Mouse (Mus musculus) thymus, postnatal 10 days (tissue): ENCODE results near the gene Mmachc.
"Not testable (repeated sequence)": the region's sequence is repeated elsewhere in the genome, so short reads cannot be mapped to it uniquely, and the experiment has no call there.

Source experiments
- DNase-seq, 2 experiments: peaks; one replicate each; pipeline ENCODE4 v3.0.0; 2021; ENCODE audit warnings: low spot score in 2 of 2

Mmachc gene

DNA sequence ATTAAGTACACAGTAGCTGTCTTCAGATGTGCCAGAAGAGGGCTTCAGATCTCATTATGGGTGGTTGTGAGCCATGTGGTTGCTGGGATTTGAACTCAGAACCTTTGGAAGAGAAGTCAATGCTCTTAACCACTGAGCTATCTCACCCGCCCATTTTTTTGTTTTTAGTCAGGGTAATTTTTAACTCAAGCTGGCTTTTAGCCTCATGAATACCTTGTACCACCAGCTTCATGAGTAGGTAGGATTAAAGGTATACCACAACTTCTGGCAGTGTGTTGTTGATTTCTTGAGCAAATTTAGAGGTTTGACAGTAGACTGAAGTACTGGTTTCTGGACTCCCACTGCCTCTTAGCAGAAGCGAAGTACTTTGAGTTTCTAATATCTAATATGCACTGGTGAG is 16.1 kb downstream of the Mmachc start:
- no peak for DNase-seq

DNA sequence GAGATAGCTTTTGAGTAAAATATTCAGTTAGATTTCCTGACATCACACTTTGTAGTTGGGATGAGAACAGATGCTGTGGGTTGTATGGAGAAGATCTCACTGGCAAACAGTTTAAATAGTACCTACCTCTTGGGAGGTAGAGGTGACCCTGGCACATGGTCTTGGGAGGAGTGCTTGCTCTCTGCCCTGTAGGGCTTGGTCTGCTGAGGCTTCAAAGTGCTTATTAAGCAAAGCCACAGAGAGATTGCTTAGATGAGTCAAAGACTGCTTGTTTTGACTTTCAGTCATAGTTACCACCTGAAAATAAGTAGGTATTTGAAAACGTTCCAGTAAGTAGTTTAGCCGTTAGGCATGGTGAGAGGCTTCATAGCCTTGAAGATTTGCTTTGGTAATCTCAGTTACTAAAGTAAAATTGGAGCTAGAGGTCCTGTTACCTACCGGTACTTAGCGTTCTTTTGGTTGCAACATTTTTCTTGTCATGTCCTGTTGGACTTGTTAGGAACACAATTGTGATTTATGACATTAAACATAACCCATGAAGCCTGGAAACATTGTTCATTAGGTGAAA is 18.8 kb downstream of the Mmachc start:
- no peak for DNase-seq

DNA sequence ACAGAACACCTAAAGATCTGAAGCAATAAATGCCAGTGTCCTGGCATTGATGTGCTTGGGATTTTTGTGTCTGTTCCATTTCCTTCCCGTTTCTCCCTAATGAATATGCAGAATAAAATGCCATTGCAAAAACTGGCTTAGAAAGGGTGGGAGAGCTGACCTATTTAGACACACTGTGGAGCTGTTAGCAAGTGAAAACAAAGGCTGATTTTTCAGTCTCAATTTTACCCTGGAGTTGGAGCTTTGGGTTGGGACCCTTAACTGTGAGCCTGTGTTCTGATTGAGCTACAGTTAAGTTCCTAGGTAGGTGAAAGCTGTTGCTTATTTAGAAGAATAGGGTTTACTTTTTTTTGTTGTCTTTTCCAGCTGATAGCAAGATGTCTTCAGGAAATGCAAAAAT is 21.2 kb downstream of the Mmachc start:
- DNase-seq: no peak

DNA sequence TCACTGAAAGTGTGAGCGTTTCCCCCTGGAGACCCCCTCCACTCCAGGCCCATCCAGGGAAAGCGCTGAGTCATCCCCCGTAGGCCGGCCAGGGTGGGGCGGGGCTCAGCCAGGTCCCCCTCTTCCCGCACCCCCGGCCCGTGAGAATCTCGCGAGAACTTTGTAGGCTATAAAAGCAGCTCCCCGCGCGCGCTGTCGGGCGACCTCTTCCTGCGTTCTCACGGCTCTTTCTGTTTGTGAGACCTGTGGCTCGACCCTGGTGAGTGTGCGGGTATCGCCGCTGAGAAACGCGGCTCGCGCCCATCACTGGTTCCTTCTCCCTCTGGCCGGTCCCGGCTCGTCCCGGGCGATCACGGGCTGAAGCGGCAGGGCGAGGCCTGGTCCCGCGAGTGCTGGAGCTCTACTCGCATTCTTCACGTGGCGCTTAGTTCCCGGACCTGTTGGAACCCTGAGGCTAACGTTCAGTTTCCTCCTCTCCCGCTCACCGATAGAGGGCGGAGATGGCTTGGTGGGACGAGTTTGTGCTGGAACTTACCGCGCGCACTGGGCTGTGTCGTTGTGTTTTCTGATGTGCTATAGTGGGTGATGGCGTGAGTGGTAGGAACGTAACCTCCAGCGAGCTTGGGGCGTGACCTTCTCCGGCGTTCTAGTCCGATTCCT is 22.7 kb downstream of the Mmachc start, which contains the start of gene Prdx1:
TSS of gene Prdx1 (plus strand) at position 143 of the 660 bp plus-strand sequence.
- peak; percentile 96 to 98 for DNase-seq

DNA sequence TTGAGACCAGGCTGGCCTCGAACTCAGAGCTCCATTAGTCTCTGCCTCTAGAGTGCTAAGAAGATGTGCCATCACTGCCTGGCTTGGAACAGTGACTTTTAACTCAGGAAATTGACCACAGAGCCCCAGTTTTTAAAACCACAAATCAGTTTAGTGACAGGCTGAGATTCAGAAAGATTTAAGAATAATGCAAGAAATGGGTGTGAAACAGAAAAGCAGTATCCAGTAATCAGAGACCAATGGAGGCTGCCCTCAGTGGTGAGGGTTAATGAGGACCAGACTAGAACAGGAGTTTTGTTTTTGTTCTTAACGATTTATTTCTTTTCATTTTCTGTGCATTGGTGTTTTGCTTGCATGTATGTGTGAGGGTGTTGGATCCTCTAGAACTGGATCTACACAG is 23.5 kb downstream of the Mmachc start:
- no peak for DNase-seq

DNA sequence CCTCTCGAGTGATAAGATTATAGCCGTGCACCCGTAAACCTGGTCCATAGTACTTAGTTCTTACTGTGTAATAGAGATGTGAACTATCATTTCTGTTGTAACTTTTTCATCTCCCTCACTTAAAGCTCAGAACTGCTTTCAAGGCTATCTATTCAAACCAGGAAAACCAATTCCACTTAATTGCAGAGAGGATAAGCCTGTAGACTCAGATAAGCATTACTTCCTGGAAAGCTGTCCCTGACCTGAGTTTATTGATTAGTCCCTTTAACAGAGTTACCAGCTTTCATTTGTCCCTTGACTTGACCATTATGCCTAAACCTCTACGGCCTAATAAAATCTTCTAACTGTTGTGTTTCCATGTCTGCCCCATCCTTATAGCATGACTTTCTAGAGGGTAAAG is 24.2 kb downstream of the Mmachc start:
- no peak for DNase-seq

DNA sequence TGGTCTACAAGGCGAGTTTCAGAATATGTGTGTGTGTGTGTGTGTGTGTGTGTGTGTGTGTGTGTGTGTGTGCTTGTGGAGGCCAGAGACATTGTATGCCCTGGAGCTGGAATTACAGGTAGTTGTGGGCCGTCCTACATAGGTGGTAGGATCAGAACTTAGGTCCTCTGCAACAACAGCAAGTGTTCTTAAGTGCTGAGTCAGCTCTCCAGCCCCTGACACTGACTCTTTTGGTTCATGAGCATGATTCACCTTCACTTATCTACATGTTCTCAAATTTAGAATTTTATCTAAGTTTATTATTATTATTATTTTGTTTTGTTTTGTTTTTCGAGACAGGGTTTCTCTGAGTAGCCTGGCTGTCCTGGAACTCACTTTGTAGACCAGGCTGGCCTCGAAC is 27.7 kb downstream of the Mmachc start:
- not testable (repeated sequence) for DNase-seq

DNA sequence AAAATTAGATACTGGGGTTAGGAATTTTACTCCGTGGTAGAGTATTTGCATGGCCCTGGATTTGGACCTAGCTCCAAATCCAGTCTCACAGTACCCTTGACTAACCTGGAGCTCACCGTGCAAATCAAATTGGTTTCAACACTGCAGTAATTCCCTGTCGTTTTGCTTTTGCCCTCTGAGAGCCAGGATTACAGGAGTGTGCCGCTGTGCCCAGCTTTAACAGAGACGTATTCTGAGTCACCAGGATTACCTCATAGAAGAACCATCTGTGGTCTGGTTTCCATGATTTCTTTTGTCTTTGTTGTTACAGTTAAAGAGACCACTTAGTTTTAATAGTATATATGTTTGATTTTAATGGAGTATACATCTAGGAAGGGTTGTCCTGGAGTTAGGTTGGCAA is 29.1 kb downstream of the Mmachc start:
- DNase-seq: no peak

DNA sequence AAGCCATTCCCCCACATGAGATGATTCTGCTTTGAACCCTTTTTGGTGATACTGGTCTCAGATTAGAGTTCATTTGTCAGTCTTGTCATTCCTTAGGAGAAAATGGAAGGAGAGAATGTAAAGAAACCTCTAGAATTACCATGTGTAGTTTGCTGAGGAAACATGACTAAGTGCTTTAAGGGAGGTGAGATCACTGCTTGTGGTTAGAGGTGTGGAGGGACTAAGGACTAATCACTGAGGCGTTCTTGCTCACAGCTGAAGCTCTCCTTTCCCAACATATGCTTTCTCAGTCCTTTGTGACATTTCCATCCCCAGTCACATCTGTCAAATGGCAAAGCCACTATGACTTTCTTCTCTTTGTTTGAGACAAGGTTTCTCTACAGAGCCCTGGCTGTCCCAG is 30.4 kb downstream of the Mmachc start:
- no peak for DNase-seq

DNA sequence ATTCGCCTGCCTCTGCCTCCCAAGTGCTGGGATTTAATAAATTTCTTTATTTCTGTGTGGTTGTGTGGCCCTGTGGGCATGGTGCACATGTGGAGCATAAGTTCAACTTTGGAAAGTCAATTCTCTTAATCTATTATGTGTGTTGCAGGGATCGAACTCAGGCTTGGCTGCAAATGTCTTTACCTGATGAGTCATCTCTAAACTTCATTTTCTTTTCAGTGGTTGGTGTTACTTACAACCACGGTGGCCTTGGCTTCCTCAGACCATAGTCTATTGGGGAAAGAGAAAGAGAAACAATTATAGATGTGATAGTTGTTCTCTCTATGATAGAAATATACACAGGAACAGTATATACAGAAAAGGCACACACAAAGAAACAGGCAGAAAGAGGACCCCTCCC is 32.2 kb downstream of the Mmachc start:
- no peak for DNase-seq

DNA sequence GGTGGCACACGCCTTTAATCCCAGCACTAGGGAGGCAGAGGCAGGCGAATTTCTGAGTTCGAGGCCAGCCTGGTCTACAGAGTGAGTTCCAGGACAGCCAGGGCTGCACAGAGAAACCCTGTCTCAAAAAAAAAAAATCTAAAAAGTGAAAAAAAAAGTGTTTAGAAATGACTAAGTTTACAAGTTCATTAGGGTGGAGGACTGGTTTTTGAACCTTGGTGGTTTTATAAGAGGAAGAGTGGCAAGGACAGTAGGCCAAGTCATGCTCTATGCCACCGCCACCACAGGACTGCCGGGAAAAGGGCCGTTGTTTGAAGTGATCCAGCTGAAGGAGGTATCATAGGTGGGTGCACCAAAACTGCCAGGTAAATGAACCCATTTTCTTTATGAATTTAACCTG is 33.4 kb downstream of the Mmachc start:
- DNase-seq: not testable (repeated sequence)

DNA sequence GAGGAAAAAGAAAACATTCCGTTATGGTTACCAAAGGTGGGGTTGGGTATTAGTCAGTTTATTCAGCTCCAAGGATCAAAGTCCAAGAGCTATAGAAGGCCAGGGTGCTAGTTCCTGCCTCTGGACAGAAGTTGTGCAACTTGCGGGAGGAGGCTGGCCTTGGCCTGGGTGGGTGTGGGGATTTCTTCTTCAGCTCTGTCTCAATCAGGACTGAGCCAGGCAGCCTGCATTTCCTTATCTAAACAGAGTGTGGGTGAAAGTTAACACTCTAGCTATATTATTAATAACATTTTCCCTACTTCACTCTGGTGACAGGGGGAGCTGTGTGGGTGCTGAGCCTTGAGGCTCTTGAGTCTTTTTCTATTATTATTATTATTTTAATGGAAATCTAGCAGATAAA is 35.4 kb downstream of the Mmachc start:
- no peak for DNase-seq

DNA sequence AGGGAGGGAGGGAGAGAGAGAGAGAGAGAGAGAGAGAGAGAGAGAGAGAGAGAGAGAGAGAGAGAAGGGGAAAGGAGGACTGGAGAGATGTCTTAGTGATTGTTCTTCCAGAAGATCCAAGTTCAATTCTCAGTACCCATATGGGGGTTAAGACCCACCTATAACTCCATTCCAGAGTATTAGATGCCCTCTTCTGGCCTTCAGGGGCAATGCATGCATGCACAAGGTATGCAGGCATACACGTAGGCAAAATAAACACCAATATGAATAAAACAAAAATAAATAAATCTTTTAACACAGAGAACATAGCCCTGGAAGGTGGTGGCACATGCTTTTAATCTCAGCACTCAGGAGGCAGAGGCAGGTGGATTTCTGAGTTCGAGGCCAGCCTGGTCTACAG is 38.9 kb downstream of the Mmachc start:
- peak in 1 of 2 experiments; percentile 23 for DNase-seq

DNA sequence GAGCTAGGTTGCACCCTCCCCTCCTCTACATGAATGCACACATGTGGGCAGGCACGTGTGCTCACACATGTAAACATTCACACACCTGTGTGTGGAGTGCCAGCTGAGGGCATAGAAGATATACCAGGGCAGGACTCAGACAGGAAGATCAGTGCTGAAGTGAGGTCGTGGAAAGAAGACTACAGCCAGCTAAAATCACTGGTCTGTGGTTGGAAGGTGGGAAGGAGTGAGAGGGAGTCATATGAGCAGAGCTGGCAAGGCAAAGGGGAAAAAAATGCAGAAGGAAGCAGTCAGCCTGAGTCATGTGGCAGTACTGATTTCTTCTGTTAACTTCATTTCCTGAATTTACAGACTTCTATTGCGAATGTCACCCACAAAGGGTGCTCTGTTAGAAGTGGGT is 40.1 kb downstream of the Mmachc start:
- DNase-seq: no peak

DNA sequence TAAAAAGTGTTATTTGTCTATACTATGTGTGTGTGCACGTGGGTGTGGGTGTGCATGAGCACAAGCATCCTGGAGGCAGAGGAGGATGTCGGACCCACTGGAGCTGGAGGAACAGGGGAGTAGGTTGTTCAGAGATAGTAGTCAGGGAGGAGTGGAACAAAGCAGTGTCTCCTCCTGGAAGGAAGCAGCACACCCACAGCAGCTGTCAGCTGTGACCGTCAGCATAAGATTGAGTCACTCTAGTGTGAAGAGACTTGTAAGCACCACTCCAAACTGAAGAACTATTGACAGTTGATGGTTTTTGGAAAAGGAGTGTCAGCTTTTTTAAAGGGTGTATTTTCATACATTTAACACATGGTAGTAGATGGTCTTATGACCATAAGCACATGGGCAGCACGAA is 41.6 kb downstream of the Mmachc start:
- no peak for DNase-seq

DNA sequence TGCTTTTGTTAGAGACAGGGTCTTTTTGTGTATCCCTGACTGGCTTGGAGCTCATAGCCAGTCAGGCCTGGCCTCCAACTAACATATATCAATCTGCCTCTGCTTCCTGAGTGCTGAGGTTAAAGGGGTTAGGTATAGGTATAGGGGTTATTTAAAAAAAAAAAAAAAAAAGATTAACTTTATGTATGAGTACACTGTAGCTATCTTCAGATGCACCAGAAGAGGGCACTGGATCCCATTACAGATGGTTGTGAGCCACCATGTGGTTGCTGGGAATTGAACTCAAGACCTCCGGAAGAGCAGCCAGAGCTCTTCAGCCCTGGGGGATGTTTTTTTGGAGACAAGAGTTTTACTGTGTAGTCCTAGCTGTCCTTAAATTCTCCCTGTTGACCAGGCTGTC is 46.2 kb downstream of the Mmachc start:
- DNase-seq: no peak

DNA sequence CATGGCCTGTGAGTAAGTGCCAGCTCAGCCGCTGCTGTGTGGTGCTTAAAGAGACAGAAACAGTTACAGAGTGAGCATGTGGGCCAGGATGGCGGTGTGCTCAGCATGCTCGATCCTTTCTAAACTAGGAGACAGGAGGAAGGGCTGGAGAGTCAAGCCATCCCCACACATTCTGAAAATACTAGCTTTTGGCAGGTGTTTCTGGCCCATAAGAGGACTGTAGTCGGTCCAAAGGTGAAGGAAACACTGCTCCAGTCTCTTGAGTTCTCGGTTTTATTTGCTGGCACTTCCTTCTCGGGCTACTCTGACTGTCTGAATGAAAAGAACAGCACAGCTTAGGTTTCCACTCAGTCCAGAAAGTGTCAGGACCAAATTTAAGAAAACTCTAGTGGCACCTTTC is 47.4 kb downstream of the Mmachc start:
- no peak for DNase-seq

DNA sequence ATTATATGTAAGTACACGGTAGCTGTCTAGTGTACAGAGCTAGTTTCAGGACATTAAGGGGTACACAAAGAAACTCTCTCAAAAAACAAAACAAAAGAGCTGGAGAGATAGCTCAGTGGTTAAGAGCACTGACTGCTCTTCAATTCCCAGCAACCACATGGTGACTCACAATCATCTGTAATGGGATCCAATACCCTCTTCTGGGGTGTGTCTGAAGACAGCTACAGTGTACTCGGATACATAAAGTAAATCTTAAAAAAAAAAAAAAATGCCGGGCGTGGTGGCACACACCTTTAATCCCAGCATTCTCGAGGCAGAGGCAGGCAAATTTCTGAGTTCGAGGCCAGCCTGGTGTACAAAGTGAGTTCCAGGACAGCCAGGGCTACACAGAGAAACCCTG is 48.3 kb downstream of the Mmachc start:
- not testable (repeated sequence) for DNase-seq

DNA sequence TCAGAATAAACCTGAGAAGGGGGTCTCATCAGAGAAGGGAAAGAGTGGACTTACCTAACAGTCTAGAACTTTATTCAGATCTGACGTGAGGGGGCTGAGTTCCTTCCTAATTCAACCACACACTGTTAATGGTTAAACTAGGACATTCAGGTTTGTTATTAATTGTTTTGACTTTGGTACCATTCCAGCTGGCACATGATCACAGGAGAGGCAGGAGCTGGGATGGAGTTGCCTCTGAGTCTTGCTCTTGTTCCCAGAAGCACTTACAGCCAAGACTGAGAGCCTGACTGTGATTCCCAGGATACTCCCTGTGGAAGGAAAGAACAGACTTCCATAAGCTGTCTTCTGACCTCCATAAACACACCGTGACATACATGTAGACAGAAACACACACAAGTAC is 48.7 kb downstream of the Mmachc start:
- no peak for DNase-seq

DNA sequence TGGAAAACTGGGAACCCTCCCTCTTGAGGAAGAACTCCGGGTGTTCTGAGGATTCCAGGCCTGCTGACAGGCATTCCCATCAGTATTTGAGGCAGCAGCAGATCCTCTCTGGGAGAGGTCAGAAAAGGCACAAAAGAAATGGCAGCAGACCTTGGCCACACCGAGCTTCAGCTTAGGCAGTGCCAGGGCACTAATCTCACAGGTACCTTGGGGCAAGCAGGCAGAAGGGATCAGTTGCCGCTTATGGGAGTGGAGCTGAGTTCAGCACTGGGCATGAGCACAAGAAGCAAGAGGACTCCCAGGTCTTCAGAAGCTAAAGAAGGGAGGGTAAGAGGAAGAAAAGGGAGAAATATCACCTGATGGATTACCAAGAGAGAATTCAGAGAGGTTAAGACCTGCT is 50.2 kb downstream of the Mmachc start:
- no peak for DNase-seq

DNA sequence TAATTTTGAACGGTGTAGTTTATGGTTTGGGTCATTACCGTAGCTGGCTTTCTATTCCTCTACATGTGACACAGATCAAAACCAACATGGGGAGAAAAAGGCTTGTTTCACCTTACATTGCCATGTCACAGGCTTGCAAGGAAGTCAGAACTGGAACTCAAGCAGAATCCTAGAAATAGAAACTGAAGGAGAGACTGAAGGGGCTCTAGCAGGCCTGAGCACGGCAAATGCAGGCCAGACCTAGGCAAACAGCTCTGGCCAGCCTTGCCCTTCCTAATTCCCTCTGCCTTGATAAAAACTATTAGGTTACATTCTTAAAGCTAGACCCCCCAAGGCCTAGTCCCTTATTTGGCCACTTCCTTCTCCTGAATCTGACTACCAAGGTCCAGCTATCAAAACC is 52.5 kb downstream of the Mmachc start:
- DNase-seq: no peak

DNA sequence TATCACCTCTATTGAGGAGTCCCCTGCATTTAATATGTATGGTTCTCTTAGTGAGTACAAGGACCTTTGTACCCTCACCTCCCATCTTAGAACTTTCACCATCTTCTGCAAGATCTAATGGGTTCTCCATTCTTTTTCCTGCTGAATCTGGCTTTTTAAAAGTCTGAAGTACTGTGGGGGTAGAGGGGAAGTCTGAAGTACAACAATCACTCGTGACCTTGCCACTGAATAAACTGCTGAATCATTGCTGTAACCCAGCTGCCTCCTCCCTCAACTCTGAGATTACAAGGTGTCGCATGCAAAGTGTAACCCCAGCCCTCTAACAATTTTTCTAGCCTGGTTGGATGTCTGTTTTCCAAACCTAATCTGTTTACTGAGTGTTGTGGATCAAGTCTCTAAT is 53.1 kb downstream of the Mmachc start:
- no peak for DNase-seq

DNA sequence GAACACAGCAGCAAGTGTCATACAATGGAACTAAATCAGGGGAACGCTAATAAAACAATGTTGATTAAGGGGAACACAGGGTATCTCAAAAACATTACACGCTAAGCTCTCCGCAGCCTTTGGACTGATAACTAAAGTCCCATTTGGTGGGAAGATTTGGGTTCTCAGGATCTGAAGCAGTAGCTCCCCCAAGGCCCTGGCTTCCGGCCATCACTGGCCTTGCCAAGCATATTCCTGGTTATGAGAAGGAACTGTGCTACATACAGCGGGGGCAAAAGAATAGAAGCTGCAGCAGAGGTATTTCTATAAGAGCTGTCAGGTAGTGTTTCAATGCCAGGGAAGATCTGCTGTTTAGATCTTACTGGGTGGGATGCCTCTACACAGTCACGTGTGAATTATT is 55.0 kb downstream of the Mmachc start:
- no peak for DNase-seq
